Mouse (Mus musculus) liver, embryonic 11.5 days (tissue): Measurements from ENCODE around the gene Speg. TPM values are rescaled to one million over a fixed set of nuclear protein-coding genes. Genes with fewer than 3 reads are reported as not detected.
A peak's percentile ranks its signal among the peaks of the same experiment; 100 is the strongest.

Experiments used
- ATAC-seq: fragments of 200-750 bp; cut with Nextera tagmentation; replicated peaks from 2 replicates; pipeline ENCODE4 v1.8.0; 2017; ENCODE audit warnings: moderate number of reproducible peaks, mild to moderate bottlenecking, moderate TSS enrichment, moderate library complexity; ENCODE audit not compliant: low FRiP score
- DNase-seq: peaks from one replicate; pipeline ENCODE4 v3.0.0-alpha.2; 2017; ENCODE audit warnings: low spot score
- H3K27ac ChIP-seq: fragments of 300-500 bp; sonication (generic); 2 replicates; pipeline ENCODE4 v1.5.1; 2014; ENCODE audit warnings: mild to moderate bottlenecking, low read depth, low read length, control low read depth
- H3K27me3 ChIP-seq: fragments of 300-500 bp; sonication (generic); replicated peaks from 2 replicates; pipeline ENCODE4 v1.6.1; 2014; ENCODE audit warnings: low read length, mixed read lengths; ENCODE audit not compliant: control insufficient read depth, insufficient read depth
- H3K36me3 ChIP-seq: fragments of 300-500 bp; sonication (generic); 2 replicates; pipeline ENCODE4 v1.6.1; 2014; ENCODE audit warnings: mild to moderate bottlenecking, low read length, moderate library complexity, mixed read lengths; ENCODE audit not compliant: control insufficient read depth, insufficient read depth
- H3K4me1 ChIP-seq: fragments of 300-500 bp; sonication (generic); replicated peaks from 2 replicates; pipeline ENCODE4 v1.6.1; 2014; ENCODE audit warnings: low read length, mixed read lengths; ENCODE audit not compliant: control insufficient read depth, insufficient read depth
- H3K4me2 ChIP-seq: fragments of 300-500 bp; sonication (generic); 2 replicates; pipeline ENCODE4 v1.6.1; 2014; ENCODE audit warnings: mild to moderate bottlenecking, control low read depth, moderate library complexity
- H3K4me3 ChIP-seq: fragments of 300-500 bp; sonication (generic); 2 replicates; pipeline ENCODE4 v1.5.1; 2014; ENCODE audit warnings: low read depth, low read length, control low read depth
- H3K9ac ChIP-seq: fragments of 300-500 bp; sonication (generic); 2 replicates; pipeline ENCODE4 v1.6.1; 2014; ENCODE audit warnings: low read depth, low read length, control low read depth
- H3K9me3 ChIP-seq: fragments of 300-500 bp; sonication (generic); 2 replicates; pipeline ENCODE4 v1.6.1; 2016; ENCODE audit warnings: low read length, inconsistent platforms, mixed read lengths; ENCODE audit not compliant: control insufficient read depth
- WGBS: fragments of 180-500 bp; shearing (Covaris S2); extraction: QIAGEN DNeasy Blood & Tissue Kit; methylation state at CpG from one replicate; pipeline ENCODE4 v1.1.7; 2014; 5-methylcytosine and 5-hydroxymethylcytosine counted together
- polyA plus RNA-seq: library from polyadenylated mRNA; unstranded; fragments of >200 nt; fragmentation: Nextera tagmentation; extraction: Ambion mirVana; gene quantifications from 2 replicates; pipeline ENCODE4 v1.2.1, GENCODE M21; 2014

Speg gene
- polyA plus RNA-seq, 1 experiment from 2014 or later = 32.3 TPM

GRCm38 (mm10) chr1:75478916-75479634 is 104.0 kb downstream of the Speg start, which contains the start of the genes Chpf and Tmem198:
Gene Chpf (minus strand): TSS chr1:75479307.
Gene Tmem198 (plus strand): TSS chr1:75479532.
- Histone ChIP-seq H3K4me3 (peak within 1 kb of the TSS; percentile 78), H3K9me3 (no peaks in the 10 kb centered on the region), H3K36me3 (peaks cover 12% of the 10 kb centered on the region), H3K9ac (peak within 1 kb of the TSS; percentile 74), H3K4me2 (peak within 1 kb of the TSS; percentile 95), H3K27me3 (peaks cover 68% of the 10 kb centered on the region), H3K27ac (peak within 1 kb of the TSS; percentile 53; the same call in 1 of the 2 replicates), H3K4me1 (peaks cover 14% of the 10 kb centered on the region)
- DNase-seq = peak; percentile 98
- ATAC-seq = peak; percentile 91
- WGBS = under 1% methylated on average over 74 of the region's 76 CpGs

DNA sequence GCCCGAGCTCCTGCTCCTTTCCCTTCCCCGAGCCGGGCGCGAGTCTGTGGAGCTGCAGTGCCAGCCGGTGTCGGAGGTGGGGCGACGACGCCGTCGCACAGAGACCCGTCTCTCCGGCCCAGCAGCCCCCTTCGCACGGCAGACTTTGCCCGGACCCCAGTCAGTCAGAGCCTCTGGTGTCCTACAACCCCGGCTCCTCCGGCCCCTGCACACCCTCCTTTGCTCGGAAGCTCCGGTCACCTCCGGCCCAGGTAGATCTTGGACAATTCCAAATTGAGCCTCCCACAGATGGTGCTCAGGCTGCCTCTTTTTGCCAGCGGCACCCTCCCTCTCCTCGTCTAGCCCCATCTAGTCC is 104.5 kb downstream of the Speg start:
- Histone ChIP-seq H3K4me2 (peak overlapping the region; percentile 95), H3K27ac (no peak overlapping the region), H3K27me3 (peaks cover 74% of the 10 kb centered on the region), H3K4me3 (peak overlapping the region; percentile 78), H3K9me3 (no peaks in the 10 kb centered on the region), H3K9ac (no peak overlapping the region), H3K36me3 (peaks cover 12% of the 10 kb centered on the region), H3K4me1 (peaks cover 14% of the 10 kb centered on the region)
- DNase-seq = no peak
- WGBS = 3% methylated on average over 20 of the region's 24 CpGs
- no peak for ATAC-seq

DNA sequence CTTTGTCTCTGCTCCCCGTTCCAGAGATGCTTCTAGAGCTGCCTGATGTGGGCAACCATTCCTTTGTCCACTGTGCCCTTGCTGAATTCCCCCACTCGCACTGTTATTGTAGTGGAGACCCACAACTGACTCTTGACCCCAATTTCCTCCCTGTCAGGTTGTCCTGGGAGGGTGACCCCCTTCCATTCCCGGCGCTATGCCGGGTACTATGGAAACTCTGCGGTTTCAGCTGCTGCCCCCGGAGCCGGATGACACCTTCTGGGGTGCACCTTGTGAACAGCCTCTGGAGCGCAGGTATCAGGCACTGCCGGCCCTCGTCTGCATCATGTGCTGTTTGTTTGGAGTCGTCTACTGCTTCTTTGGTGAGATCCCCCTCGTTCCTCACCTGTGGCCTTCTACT is 104.9 kb downstream of the Speg start:
- Histone ChIP-seq H3K4me1 (peaks cover 14% of the 10 kb centered on the region), H3K27ac (no peak overlapping the region), H3K4me3 (no peak overlapping the region; the same call in 1 of the 2 replicates), H3K9me3 (no peaks in the 10 kb centered on the region), H3K9ac (no peak overlapping the region), H3K27me3 (peaks cover 75% of the 10 kb centered on the region), H3K4me2 (peak overlapping the region; percentile 95), H3K36me3 (peaks cover 9% of the 10 kb centered on the region)
- whole genome bisulfite sequencing = 24% methylated on average over 13 of the region's 13 CpGs
- no peak for ATAC-seq
- no peak for DNase-seq

- 80% methylated on average over 7 of the region's 7 CpGs for WGBS
- peaks cover 14% of the 10 kb centered on the region for H3K4me1 ChIP-seq
Observed at GRCm38 (mm10) chr1:75480735-75481134, 105.6 kb downstream of the Speg start.

More at GRCm38 (mm10) chr1:75480735-75481134, 105.6 kb downstream of the Speg start:
- Histone ChIP-seq H3K4me2 (no peak overlapping the region), H3K9ac (no peak overlapping the region), H3K36me3 (peaks cover 2% of the 10 kb centered on the region; the same call in 1 of the 2 replicates), H3K9me3 (no peaks in the 10 kb centered on the region), H3K27me3 (peaks cover 75% of the 10 kb centered on the region), H3K4me3 (no peak overlapping the region), H3K27ac (no peak overlapping the region)
- ATAC-seq (no peak), DNase-seq (no peak)

Other genes starting within 250 kb of the Speg start
- gene Slc23a3, start 241.4 kb upstream of the Speg start, polyA plus RNA-seq = 0.23 and 0.42 TPM in 2 replicates
- gene Cnppd1, start 232.6 kb upstream of the Speg start, polyA plus RNA-seq = 63.4 and 68.3 TPM in 2 replicates
- 72.5 and 72.9 TPM in 2 replicates for gene Retreg2, start 232.5 kb upstream of the Speg start, polyA plus RNA-seq
- gene Zfand2b, start 206.7 kb upstream of the Speg start, polyA plus RNA-seq = 45.4 and 50.9 TPM in 2 replicates
- gene Abcb6, start 194.9 kb upstream of the Speg start, polyA plus RNA-seq = 70.5 and 74.1 TPM in 2 replicates
- gene Ankzf1, start 183.1 kb upstream of the Speg start, polyA plus RNA-seq = 20.5 and 21.5 TPM in 2 replicates
- 20.0 and 24.1 TPM in 2 replicates for gene Atg9a, start 183.1 kb upstream of the Speg start, polyA plus RNA-seq
- 8.0 and 9.1 TPM in 2 replicates for gene Glb1l, start 164.5 kb upstream of the Speg start, polyA plus RNA-seq
- 122 and 131 TPM in 2 replicates for gene Stk16, start 164.5 kb upstream of the Speg start, polyA plus RNA-seq
- 282 and 298 TPM in 2 replicates for gene Tuba4a, start 155.4 kb upstream of the Speg start, polyA plus RNA-seq
- not detected in 2 replicates for gene A630095N17Rik, start 143.2 kb upstream of the Speg start, polyA plus RNA-seq
- 13.6 and 17.5 TPM in 2 replicates for gene Dnajb2, start 138.9 kb upstream of the Speg start, polyA plus RNA-seq
- gene Ptprn, start 110.8 kb upstream of the Speg start, polyA plus RNA-seq = 0.55 and 1.0 TPM in 2 replicates
- gene Resp18, start 96.9 kb upstream of the Speg start, polyA plus RNA-seq = 0.40 TPM in 1 of 2 replicates, not detected in the other
- gene Dnpep, start 57.3 kb upstream of the Speg start, polyA plus RNA-seq = 83.7 and 98.7 TPM in 2 replicates
- gene Des, start 15.0 kb upstream of the Speg start, polyA plus RNA-seq = 13.3 and 14.5 TPM in 2 replicates
- 64.0 and 69.1 TPM in 2 replicates for gene Gmppa, start 60.6 kb downstream of the Speg start, polyA plus RNA-seq
- gene Asic4, start 75.1 kb downstream of the Speg start, polyA plus RNA-seq = 0.56 and 0.65 TPM in 2 replicates
- gene Chpf, start 104.0 kb downstream of the Speg start, polyA plus RNA-seq = 17.7 and 17.9 TPM in 2 replicates
- 0.15 and 0.26 TPM in 2 replicates for gene Tmem198, start 104.2 kb downstream of the Speg start, polyA plus RNA-seq
- 42.5 and 45.6 TPM in 2 replicates for gene Obsl1, start 131.2 kb downstream of the Speg start, polyA plus RNA-seq
- gene Inha, start 131.8 kb downstream of the Speg start, polyA plus RNA-seq = 0.84 and 1.4 TPM in 2 replicates
- gene Stk11ip, start 146.2 kb downstream of the Speg start, polyA plus RNA-seq = 15.4 and 15.6 TPM in 2 replicates
- 5.2 and 5.4 TPM in 2 replicates for gene Slc4a3, start 171.0 kb downstream of the Speg start, polyA plus RNA-seq